Mouse (Mus musculus) ES-Bruce4 (cell line): Measurements from ENCODE around the gene Slc9a8.

Source experiments
- CTCF ChIP-seq: IDR thresholded peaks from one replicate; pipeline ENCODE4 v1.8.1; 2011; ENCODE audit warnings: low read depth, low read length
- POLR2A ChIP-seq: IDR thresholded peaks from one replicate; pipeline ENCODE4 v1.8.1; 2011; ENCODE audit warnings: low read length; ENCODE audit not compliant: insufficient read depth

DNA sequence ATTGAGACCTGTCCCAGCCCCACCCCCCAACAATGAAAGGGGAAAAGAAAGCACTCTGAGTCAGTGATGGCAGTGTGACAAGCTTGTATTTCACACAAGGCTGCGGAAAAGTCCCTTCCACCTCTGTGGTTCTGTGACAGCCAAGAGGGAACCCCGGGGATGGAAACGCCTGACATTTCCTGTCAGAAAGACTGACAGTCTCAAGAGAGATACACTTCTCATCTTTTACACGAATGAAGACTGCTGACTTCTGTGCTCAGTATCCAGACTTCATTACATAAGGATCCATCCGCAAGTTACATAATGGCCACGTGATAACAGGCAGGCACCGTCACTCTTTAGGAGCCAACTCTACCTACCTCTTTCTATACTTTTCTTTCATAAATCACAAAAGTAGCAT, 74.9 kb downstream of the Slc9a8 start:
- no peak for TF ChIP-seq POLR2A
- no peak for TF ChIP-seq CTCF
